Mouse (Mus musculus): ENCODE results near the gene Zfp444.
A peak's percentile ranks its signal among the peaks of the same experiment; 100 is the strongest.

GRCm38 (mm10) chr7:6155901-6156411, 16.1 kb upstream of the Zfp444 start, which contains the start of gene Zfp787:
- TF ChIP-seq MYOD1 (IDR thresholded peaks at IDR 0.05; ENCODE audit: control insufficient read depth in 1 of 3, insufficient read length in 2 of 3, low read depth in 2 of 3) = no peak
- peak; percentile 30 for TF ChIP-seq POLR2A (IDR thresholded peaks at IDR 0.05; ENCODE audit: insufficient read length, low read depth)
- no peak for TF ChIP-seq POLR2AphosphoS2 (IDR thresholded peaks at IDR 0.05; ENCODE audit: insufficient read length, low read depth)
- TF ChIP-seq MYOG (IDR thresholded peaks at IDR 0.05; ENCODE audit: control insufficient read depth in 1 of 3, insufficient read depth in 1 of 3, insufficient read length in 2 of 3, low read depth in 2 of 3) = no peak
- no peak for TF ChIP-seq TCF3 (IDR thresholded peaks at IDR 0.05; ENCODE audit: insufficient read length, low read depth)
